Mouse (Mus musculus) sigmoid colon, adult 10 weeks (tissue): ENCODE data around the gene Arhgap36. TPM values are rescaled to one million over a fixed set of nuclear protein-coding genes. Genes with fewer than 3 reads are reported as not detected.

Experiments used
- polyA plus RNA-seq: library from polyadenylated mRNA; stranded (reverse); fragments of 350-450 nt; fragmentation: Illumina TruSeq; extraction: RNeasy Lipid Tissue Mini Kit (QIAGEN cat#74804); gene quantifications from one replicate; pipeline ENCODE4 v1.2.3, GENCODE M21; 2014; ENCODE audit warnings: low read depth, low replicate concordance

Arhgap36 gene
- polyA plus RNA-seq, result 0.13 TPM

GRCm38 (mm10) chrX:49463442-49463970 is at the start of gene Arhgap36:
Gene Arhgap36, plus strand, starts transcription at chrX:49463945.

Other genes starting within 250 kb of the Arhgap36 start
- 23.1 TPM for gene Enox2, start 175.7 kb upstream of the Arhgap36 start, polyA plus RNA-seq
- not detected for gene Olfr1320, start 208.4 kb downstream of the Arhgap36 start, polyA plus RNA-seq